Mouse (Mus musculus) left cerebral cortex, adult 6 months (tissue): ENCODE data around the gene Acot1. TPM values are rescaled to one million over a fixed set of nuclear protein-coding genes. Genes with fewer than 3 reads are reported as not detected.

ENCODE experiments used
- long read RNA-seq, 2 experiments: library from polyadenylated mRNA; unstranded; transcript quantifications; one replicate each; pipeline ENCODE4 v2.0.0; 2019 to 2020
- polyA plus RNA-seq: library from polyadenylated mRNA; unstranded; fragments of <200 nt; fragmentation: Nextera tagmentation; gene quantifications from 2 replicates; pipeline ENCODE4 v1.2.3, GENCODE M21; 2021

Gene Acot1
- 20.4 and 24.8 TPM in 2 replicates for polyA plus RNA-seq
- long read RNA-seq, experiment 1, transcript Acot1-201 (3 exons, 2,272 nt) = major isoform, 61 of 63 reads
- long read RNA-seq, experiment 1, partial matches to known transcripts = 0 of 63 reads
- long read RNA-seq, experiment 1, other reads (novel, unspliced or antisense) = 1 of 63 reads
- long read RNA-seq, experiment 2, transcript Acot1-201 (3 exons, 2,272 nt) = major isoform, 25 of 35 reads
- long read RNA-seq, experiment 2, partial matches to known transcripts = 8 of 35 reads
- long read RNA-seq, experiment 2, other reads (novel, unspliced or antisense) = 0 of 35 reads

GRCm38 (mm10) chr12:84009171-84009965 lies at the start of gene Acot1:
Acot1 (plus strand) TSS chr12:84009490.

GRCm38 (mm10) chr12:83984752-83985151 lies 24.5 kb upstream of the Acot1 start, which contains the start of gene Heatr4:
Heatr4 (minus strand) TSS chr12:83984852.

GRCm38 (mm10) chr12:83987583-83988441 lies 21.5 kb upstream of the Acot1 start, which contains the start of gene Acot2:
Acot2 (plus strand) TSS chr12:83987861.

GRCm38 (mm10) chr12:84038241-84038640 lies 29.0 kb downstream of the Acot1 start, which contains the start of gene Acot4:
Acot4 (plus strand) TSS chr12:84038379.

GRCm38 (mm10) chr12:84038691-84039111 lies 29.4 kb downstream of the Acot1 start, which contains the start of gene Gm49366:
Gm49366 (plus strand) TSS chr12:84038935.

GRCm38 (mm10) chr12:84051937-84052474 lies 42.7 kb downstream of the Acot1 start, which contains the start of gene Acot3:
Acot3 (plus strand) TSS chr12:84052144.

Other genes starting within 250 kb of the Acot1 start
- 0.13 and 0.28 TPM in 2 replicates for gene Papln, start 245.9 kb upstream of the Acot1 start, polyA plus RNA-seq
- gene Numb, start 87.6 kb upstream of the Acot1 start, polyA plus RNA-seq = 21.3 and 22.1 TPM in 2 replicates
- 5.5 and 19.0 TPM in 2 replicates for gene Riox1, start 58.9 kb upstream of the Acot1 start, polyA plus RNA-seq
- gene Heatr4, start 24.6 kb upstream of the Acot1 start, polyA plus RNA-seq = not detected in 2 replicates
- 22.7 and 23.2 TPM in 2 replicates for gene Acot2, start 21.6 kb upstream of the Acot1 start, polyA plus RNA-seq
- gene Acot4, start 28.9 kb downstream of the Acot1 start, polyA plus RNA-seq = 1.0 and 1.7 TPM in 2 replicates
- 0.85 TPM in 1 of 2 replicates, not detected in the other for gene Gm49366, start 29.4 kb downstream of the Acot1 start, polyA plus RNA-seq
- gene Acot3, start 42.7 kb downstream of the Acot1 start, polyA plus RNA-seq = 2.4 and 2.7 TPM in 2 replicates
- gene Acot5, start 59.8 kb downstream of the Acot1 start, polyA plus RNA-seq = 7.0 and 8.0 TPM in 2 replicates
- 1.2 and 2.1 TPM in 2 replicates for gene Acot6, start 91.2 kb downstream of the Acot1 start, polyA plus RNA-seq
- gene Dnal1, start 104.9 kb downstream of the Acot1 start, polyA plus RNA-seq = 19.6 and 25.3 TPM in 2 replicates
- 4.5 and 6.6 TPM in 2 replicates for gene Pnma1, start 139.0 kb downstream of the Acot1 start, polyA plus RNA-seq
- 3.3 and 6.3 TPM in 2 replicates for gene Elmsan1, start 209.4 kb downstream of the Acot1 start, polyA plus RNA-seq